Comparison of ENCODE assay signal across 8 mouse cellular contexts in the genomic region with DNA sequence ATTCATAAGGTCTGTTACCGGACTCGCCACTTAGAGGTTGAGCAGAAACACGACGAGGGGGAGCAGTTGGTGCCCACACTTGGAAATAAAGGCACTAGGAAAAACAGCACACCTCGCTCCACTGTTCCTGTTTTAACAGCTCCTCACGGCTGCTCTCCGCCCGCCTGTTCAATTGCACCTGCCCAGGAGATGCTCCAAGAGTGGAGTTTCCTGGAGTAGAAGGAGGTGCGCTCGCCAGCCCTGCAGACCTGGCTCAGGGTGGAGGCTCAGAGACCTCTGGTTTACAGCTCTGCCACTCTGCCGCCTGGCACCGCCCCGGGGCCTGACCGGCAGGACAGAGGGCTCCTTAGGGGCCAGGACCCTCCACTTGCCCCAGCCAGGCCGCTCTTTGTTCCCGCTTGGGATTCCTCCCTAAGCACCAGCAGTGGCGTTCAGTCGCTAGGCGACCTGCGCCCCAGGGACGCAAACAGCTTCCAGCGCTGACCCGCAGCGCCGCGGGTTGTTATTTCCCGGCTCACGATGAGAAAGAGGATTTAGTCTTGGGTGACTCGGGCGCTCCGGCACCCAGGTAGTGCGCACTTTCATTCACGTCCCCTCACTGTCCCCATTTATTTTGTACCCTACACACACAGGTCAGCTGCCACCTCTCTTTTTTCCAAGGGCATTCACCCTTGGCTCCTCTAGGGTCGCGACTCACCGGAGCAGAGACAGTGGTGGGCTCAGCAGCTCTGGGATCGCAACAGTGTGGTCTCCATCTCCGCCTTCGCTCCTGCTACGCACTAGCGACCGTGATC. TPM values are rescaled to one million over a fixed set of nuclear protein-coding genes. Genes with fewer than 3 reads are reported as not detected.
A peak's percentile ranks its signal among the peaks of the same experiment; 100 is the strongest.
DNase-seq lines count a peak whose midpoint lies in the region; ATAC-seq and TF ChIP-seq lines count a peak whose summit lies in the region.

No protein-coding gene starts in this region.

- H3K4me3 ChIP-seq in kidney, embryonic 15.5 days (replicated peaks) = peak overlapping the region; percentile 49
- H3K4me3 ChIP-seq in embryonic fibroblast, embryonic 13.5 days (ENCODE audit: insufficient read depth, low read length) = peak overlapping the region; percentile 42
- H3K4me3 ChIP-seq in neural tube, embryonic 11.5 days (ENCODE audit: low read depth, low read length) = peak overlapping the region; percentile 57

- no peak for TF ChIP-seq POLR2A in embryonic fibroblast, embryonic 13.5 days (IDR thresholded peaks at IDR 0.05; ENCODE audit: low read depth, low read length)

- no peaks in the 10 kb centered on the region for H3K36me3 ChIP-seq in kidney, embryonic 15.5 days
- H3K36me3 ChIP-seq in neural tube, embryonic 11.5 days (ENCODE audit: control insufficient read depth, insufficient read depth, low read length) = no peaks in the 10 kb centered on the region

- ATAC-seq in kidney, embryonic 15.5 days (replicated peaks; ENCODE audit: low FRiP score) = peak; percentile 67
- peak; percentile 84 for ATAC-seq in neural tube, embryonic 11.5 days (ENCODE audit: insufficient read depth, low FRiP score, low TSS enrichment)
- no peak for ATAC-seq in CD4-positive, CD25-positive, alpha-beta regulatory T cell, adult 4 months

- no peaks in the 10 kb centered on the region for H3K9me3 ChIP-seq in kidney, embryonic 15.5 days (replicated peaks)
- H3K9me3 ChIP-seq in neural tube, embryonic 11.5 days (ENCODE audit: control insufficient read depth, low read length) = no peaks in the 10 kb centered on the region

- peak overlapping the region; percentile 29; the same call in 1 of the 2 replicates for H3K9ac ChIP-seq in kidney, embryonic 15.5 days
- peak overlapping the region; percentile 74 for H3K9ac ChIP-seq in neural tube, embryonic 11.5 days (ENCODE audit: low read length)

- H3K27ac ChIP-seq in kidney, embryonic 15.5 days = no peak overlapping the region
- no peak overlapping the region for H3K27ac ChIP-seq in embryonic fibroblast, embryonic 13.5 days (ENCODE audit: insufficient read depth, low read length)
- peak overlapping the region; percentile 73 for H3K27ac ChIP-seq in neural tube, embryonic 11.5 days (ENCODE audit: low read depth, low read length)

- TF ChIP-seq CTCF in embryonic fibroblast, embryonic 13.5 days (IDR thresholded peaks at IDR 0.05; ENCODE audit: borderline replicate concordance, insufficient read depth, low read length) = no peak

- peaks cover 45% of the 10 kb centered on the region for H3K27me3 ChIP-seq in kidney, embryonic 15.5 days
- H3K27me3 ChIP-seq in neural tube, embryonic 11.5 days (ENCODE audit: control insufficient read depth, insufficient read depth, low read length) = peaks cover 8% of the 10 kb centered on the region

- H3K4me1 ChIP-seq in kidney, embryonic 15.5 days = peaks cover 16% of the 10 kb centered on the region
- peaks cover 2% of the 10 kb centered on the region; the same call in 1 of the 2 replicates for H3K4me1 ChIP-seq in embryonic fibroblast, embryonic 13.5 days (ENCODE audit: control insufficient read depth, insufficient read depth, low read length)
- no peaks in the 10 kb centered on the region for H3K4me1 ChIP-seq in neural tube, embryonic 11.5 days (ENCODE audit: control insufficient read depth, insufficient read depth, low read length)

- DNase-seq in kidney, postnatal 14 days = no peak
- peak; percentile 66 for DNase-seq in brain, adult 2 months (ENCODE audit: low read depth, low spot score)
- peak; percentile 45 to 51 for DNase-seq in layer of hippocampus, postnatal 10 days (ENCODE audit: low spot score in 2 of 2)
- DNase-seq in neural tube, embryonic 11.5 days (ENCODE audit: low spot score) = peak; percentile 74
- DNase-seq in urinary bladder, adult 18-20 months (ENCODE audit: low spot score in 2 of 2) = no peak

- H3K4me2 ChIP-seq in kidney, embryonic 15.5 days = peak overlapping the region; percentile 82
- H3K4me2 ChIP-seq in neural tube, embryonic 11.5 days (ENCODE audit: low read depth) = peak overlapping the region; percentile 65

- WGBS in kidney, embryonic 15.5 days = under 1% methylated on average over 42 of the region's 42 CpGs
- under 1% methylated on average over 42 of the region's 42 CpGs for WGBS in neural tube, embryonic 11.5 days

RNA-seq across cellular contexts. Expression of a gene that starts 0.6 kb away (rescaled TPM):
- 0.53 and 0.62 TPM in 2 replicates for polyA plus RNA-seq in kidney, embryonic 15.5 days (2015; fragmentation: Nextera tagmentation; extraction: Ambion mirVana)
- not detected in 2 replicates for polyA plus RNA-seq in embryonic fibroblast, embryonic 13.5 days (2011; ENCODE audit: insufficient read length, low read depth, missing spikeins)
- total RNA-seq in layer of hippocampus, postnatal 10 days (2021) = 100 to 1,000 TPM; 199 to 215 TPM
- 2.7 and 3.6 TPM in 2 replicates for polyA plus RNA-seq in neural tube, embryonic 11.5 days (2014; fragmentation: Nextera tagmentation; extraction: Ambion mirVana)
- polyA plus RNA-seq in CD4-positive, CD25-positive, alpha-beta regulatory T cell, adult 4 months (2017; shearing (Covaris generic)) = not detected

Comparison
In these comparisons a context has a peak if more than half of its experiments do, and no peak if none do; other contexts are left out.
1. DNase-seq: peak in brain, adult 2 months (single experiment), layer of hippocampus, postnatal 10 days (2 of 2) and neural tube, embryonic 11.5 days (single experiment); none in kidney, postnatal 14 days (single experiment) and urinary bladder, adult 18-20 months (0 of 2).
2. Peak in every context shown above with its lines, with median percentiles within 50 percentile points of each other: H3K4me3 ChIP-seq.